Mouse (Mus musculus) lung, adult 2 months (tissue): ENCODE measurements at regions not wholly inside any gene's neighbourhood (a gene's known extent, or its start where the extent isn't known, plus 50 kb on each side); places are given as distances from the start of the nearest gene placed in this dataset.

Experiments
- CTCF ChIP-seq: fragments of 200-500 bp; IDR thresholded peaks from 2 replicates; pipeline ENCODE4 v1.5.1; 2011; ENCODE audit warnings: mild to moderate bottlenecking, low read length, control low read depth; ENCODE audit not compliant: insufficient read depth
- POLR2A ChIP-seq: fragments of 200-500 bp; IDR thresholded peaks from 2 replicates; pipeline ENCODE4 v1.6.1; 2011; ENCODE audit warnings: low read depth, mild to moderate bottlenecking, control low read depth, low read length, borderline replicate concordance; ENCODE audit errors: extremely low read depth

DNA sequence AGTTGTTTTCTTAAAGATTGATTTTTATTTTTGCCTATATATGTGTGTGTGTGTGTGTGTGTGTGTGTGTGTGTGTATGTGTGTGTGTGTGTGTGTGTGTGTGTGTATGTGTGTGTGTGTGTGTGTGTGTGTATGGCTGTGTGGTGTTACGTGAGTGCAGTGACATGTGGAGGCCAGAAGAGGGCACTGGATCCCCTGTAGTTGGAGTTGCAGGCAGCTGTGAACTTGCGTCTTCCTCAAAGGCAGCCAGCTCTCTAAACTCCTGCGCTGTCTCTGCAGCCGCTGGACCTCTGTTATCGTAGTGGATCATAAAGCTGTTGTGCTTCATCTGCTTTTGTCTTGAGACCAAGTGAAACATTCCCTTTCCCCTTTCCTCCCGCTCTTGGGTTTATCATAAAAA, 109.9 kb upstream of the Egr2 start:
- TF ChIP-seq POLR2A = no peak
- no peak for TF ChIP-seq CTCF
